Mouse (Mus musculus): ENCODE measurements around the gene Ppp1cc. TPM values are rescaled to one million over a fixed set of nuclear protein-coding genes. Genes with fewer than 3 reads are reported as not detected.
"Not testable (repeated sequence)": the region's sequence is repeated elsewhere in the genome, so short reads cannot be mapped to it uniquely, and the experiment has no call there.

The Ppp1cc gene
- total RNA-seq, 2 experiments from 2014 or later = 169 to 202 TPM

- no peak for DNase-seq (ENCODE audit: low spot score in 2 of 2)
- intact Hi-C loops (cut with DNase I) = loop anchor here (10.0 kb wide), 1 partner anchor 442 kb away; the partner anchor contains the start of gene Atxn2
Observed at GRCm38 (mm10) chr5:122156486-122156885, 1.6 kb upstream of the Ppp1cc start.

GRCm38 (mm10) chr5:122158557-122159515, 758 bp downstream of the Ppp1cc start:
- intact Hi-C loops (cut with DNase I) = loop anchor here (1.0 to 10.0 kb wide), 3 partner anchors 14 to 444 kb away; partner anchors contain the start of gene Atxn2
- no peak for DNase-seq (ENCODE audit: low spot score in 2 of 2)

DNA sequence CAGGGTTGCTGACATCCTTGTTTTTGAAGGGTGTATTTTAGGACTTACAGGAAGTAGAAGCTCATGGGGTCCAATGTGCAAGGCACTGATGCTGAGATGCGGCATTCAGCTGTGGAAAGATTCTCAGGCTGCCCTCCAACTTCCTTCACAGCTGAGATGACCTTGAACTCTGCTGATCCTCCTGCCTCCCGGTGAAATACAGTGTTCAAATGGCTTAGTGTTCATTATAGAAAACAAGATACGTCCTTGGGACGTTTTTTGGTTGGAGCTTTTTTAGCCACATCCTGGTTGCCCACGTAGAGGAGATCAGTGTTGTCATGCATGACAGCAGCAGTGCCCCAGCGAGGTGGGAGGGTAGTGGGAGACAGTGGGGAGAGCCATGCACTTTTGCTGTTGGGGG, 5.1 kb downstream of the Ppp1cc start:
- DNase-seq (ENCODE audit: low spot score in 2 of 2) = no peak
- intact Hi-C loops (cut with DNase I) = no loop called here

DNA sequence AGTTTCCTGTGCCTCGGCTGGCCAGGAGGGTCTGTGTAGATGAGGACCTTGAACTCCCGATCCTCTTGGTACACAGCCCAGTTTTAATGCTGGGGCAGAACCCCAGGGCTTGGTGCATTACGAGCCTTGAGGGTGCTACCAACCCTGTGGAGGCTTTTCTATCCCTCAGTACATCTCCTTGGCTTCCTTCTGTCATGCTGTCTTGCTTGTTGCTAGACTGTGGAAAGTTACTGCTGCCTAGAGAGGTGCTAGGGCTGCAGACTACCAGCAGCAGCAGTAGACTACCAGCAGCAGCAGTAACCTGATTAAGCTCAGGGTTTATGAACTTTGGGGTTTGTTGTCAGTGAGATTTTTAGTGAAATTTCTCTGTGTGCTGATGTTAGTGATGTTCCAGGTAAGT, 5.9 kb downstream of the Ppp1cc start:
- intact Hi-C loops (cut with DNase I) = no loop called here
- DNase-seq (ENCODE audit: low spot score in 2 of 2) = peak in 1 of 2 experiments; percentile 58

- peak; percentile 51 to 88 for DNase-seq (ENCODE audit: low spot score in 2 of 2)
- intact Hi-C loops (cut with DNase I) = no loop called here
Observed at GRCm38 (mm10) chr5:122165233-122165915, 7.3 kb downstream of the Ppp1cc start.

DNA sequence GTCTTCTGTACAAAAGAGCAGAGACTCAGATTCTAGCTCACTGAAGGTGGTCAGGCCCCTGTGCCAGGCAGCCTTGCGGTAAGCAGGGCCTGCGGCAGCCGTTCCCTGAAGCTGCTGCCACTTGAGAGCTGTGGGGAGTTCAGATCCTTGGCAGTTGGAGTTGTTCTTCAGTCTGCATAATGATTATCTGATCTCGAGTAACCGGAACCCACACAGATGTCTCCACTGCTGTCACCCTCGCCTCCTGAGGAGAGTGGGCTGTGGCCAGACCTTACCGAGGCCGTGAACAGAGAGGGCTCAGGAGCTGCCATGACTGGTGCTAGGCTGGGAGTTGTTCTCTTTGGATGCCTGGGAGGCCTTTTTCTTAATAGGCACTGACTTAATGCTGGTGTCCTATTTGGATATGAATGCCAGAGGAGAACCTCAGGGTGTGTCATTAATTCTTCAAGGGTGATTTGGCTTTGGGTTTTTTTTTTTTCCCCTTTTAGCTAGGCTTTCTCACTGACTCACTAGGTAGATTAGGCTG, 8.6 kb downstream of the Ppp1cc start:
- intact Hi-C loops (cut with DNase I) = no loop called here
- no peak for DNase-seq (ENCODE audit: low spot score in 2 of 2)

GRCm38 (mm10) chr5:122168344-122169069, 10.4 kb downstream of the Ppp1cc start:
- no peak for DNase-seq (ENCODE audit: low spot score in 2 of 2)
- intact Hi-C loops (cut with DNase I) = no loop called here

GRCm38 (mm10) chr5:122171058-122171457, 13.0 kb downstream of the Ppp1cc start:
- intact Hi-C loops (cut with DNase I) = no loop called here
- DNase-seq (ENCODE audit: low spot score in 2 of 2) = no peak

GRCm38 (mm10) chr5:122175402-122175801, 17.3 kb downstream of the Ppp1cc start:
- no peak for DNase-seq (ENCODE audit: low spot score in 2 of 2)
- intact Hi-C loops (cut with DNase I) = no loop called here

- intact Hi-C loops (cut with DNase I) = loop anchor here (1.0 kb wide), 1 partner anchor 45 kb away; no protein-coding TSS in a partner anchor
- DNase-seq (ENCODE audit: low spot score in 2 of 2) = no peak
Observed at GRCm38 (mm10) chr5:122175961-122176360, 17.9 kb downstream of the Ppp1cc start.

DNA sequence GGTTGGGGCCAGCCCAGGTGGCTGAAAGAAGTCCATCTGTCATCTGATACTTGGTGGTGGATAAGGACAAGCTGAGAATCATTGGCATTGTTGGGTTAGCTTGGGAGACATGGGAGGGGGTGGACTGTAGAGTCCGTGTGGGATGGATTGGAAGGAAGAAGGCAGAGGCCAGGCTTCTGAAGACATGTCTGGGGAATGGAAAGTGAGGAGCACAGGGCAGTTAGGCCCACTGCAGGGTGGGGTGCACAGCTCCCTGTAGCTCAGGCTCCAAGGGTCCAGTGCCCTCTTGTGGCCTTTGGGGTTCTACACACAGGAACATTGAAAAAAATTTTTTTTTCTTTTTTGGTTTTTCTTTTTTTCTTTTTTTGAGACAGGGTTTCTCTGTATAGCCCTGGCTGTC, 18.3 kb downstream of the Ppp1cc start:
- intact Hi-C loops (cut with DNase I) = loop anchor here (1.0 kb wide), 1 partner anchor 45 kb away; no protein-coding TSS in a partner anchor
- no peak for DNase-seq (ENCODE audit: low spot score in 2 of 2)

- intact Hi-C loops (cut with DNase I) = no loop called here
- DNase-seq (ENCODE audit: low spot score in 2 of 2) = no peak
Observed at GRCm38 (mm10) chr5:122179665-122180064, 21.6 kb downstream of the Ppp1cc start.

DNA sequence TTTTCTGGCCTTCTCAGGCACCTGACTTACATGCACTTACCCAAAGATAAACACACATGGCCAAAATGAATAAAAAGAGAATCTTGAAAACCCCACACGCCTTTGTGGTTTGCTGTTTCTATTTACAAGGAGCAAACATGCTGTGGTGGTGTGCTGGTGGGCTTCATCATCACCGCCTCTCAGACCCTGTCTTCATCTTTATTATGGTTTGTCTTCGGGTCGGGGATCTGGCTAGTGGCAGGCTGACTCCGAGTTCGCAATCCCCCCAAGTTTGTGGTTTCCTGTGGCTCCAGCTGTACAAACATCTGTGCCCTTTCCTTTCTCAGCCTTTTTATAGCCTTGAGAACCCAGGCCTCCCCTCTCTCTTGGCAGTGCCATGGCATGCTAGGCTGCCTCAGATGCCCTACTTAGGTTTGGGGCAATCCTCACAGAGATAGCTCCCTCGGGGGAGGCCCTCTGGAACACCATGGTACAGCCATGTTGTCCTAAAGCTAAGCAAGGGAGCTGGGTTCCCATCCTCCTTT, 26.3 kb downstream of the Ppp1cc start:
- DNase-seq (ENCODE audit: low spot score in 2 of 2) = no peak
- intact Hi-C loops (cut with DNase I) = no loop called here

- intact Hi-C loops (cut with DNase I); DNase-seq (ENCODE audit: low spot score in 2 of 2): not testable (repeated sequence)
Observed at GRCm38 (mm10) chr5:122184858-122185257, 26.8 kb downstream of the Ppp1cc start.

- intact Hi-C loops (cut with DNase I) = no loop called here
- DNase-seq (ENCODE audit: low spot score in 2 of 2) = no peak
Observed at GRCm38 (mm10) chr5:122189115-122189514, 31.0 kb downstream of the Ppp1cc start.

DNA sequence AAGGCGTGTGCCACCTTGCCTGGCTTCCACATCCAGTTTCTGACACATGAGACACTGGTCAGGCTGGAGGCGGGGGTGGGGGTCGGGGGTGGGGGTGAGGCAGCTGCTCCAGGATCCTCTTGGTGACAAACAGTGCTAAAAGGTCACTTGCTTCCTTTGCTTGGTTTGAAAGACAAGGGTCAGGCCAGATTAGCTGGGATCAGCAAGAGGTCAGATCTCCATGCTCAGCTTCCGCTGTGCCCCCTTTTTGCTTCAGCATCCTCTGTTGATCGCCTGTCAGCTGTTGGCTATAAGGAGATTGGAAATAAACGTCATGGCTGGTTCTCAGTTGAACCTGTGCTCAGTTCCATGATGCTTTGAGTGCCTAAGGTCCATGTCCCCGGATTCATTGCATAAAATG, 32.4 kb downstream of the Ppp1cc start:
- DNase-seq (ENCODE audit: low spot score in 2 of 2) = no peak
- intact Hi-C loops (cut with DNase I) = no loop called here

DNA sequence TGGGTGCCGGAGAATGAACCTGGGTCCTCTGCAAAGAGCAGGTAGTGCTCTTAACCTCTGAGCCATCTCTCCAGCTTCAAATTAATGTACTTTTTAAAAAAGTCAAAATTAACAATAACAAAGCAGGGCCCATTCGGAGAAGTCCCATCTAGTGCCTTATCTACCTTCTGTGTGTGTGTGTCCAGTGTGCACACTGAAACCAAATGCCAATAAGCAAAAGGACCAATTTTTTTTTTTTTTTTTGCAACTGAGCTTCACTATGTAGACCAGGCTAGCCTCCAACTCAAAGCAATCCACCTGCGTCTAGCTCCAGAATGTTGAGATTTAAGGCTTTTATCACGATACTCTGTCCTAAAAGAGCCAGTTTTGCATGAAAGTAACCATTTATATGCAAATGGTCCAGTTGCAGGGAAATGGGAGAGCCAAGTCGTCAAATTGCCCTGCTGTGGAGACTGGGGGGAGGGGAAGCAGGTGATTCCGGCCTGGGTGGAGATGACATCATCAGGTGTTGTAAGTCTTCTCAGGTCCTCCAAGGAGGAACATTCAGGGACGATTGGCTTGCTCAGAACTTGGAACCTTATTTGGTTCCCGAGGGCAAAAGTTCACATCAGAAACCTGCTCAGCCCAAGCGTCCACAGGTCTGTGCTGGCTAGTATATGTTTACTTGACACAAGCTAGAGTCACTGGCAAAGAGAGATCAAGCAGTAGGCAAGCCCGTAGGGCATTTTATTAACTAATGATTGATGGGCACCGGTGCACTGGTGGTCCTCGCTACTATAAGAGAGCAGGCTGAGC, 33.4 kb downstream of the Ppp1cc start:
- intact Hi-C loops (cut with DNase I) = no loop called here
- no peak for DNase-seq (ENCODE audit: low spot score in 2 of 2)

DNA sequence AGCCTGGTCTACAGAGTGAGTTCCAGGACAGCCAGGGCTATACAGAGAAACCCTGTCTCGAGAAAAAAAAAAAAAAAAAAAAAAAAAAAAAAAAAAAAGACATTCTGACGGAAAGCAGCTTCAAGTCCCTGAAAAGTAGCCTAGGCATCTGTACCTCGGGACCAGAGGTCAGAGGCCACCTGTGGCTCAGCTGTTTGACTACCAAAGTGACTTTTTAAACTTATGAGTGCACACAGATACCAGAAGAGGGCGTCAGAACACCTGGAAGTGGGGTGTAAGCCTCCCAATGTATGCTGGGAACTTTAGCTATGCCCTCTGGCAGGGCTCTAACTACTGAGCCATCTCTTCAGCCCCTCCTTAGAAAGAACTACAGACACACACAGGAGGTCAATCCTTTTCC, 34.3 kb downstream of the Ppp1cc start:
- intact Hi-C loops (cut with DNase I) = no loop called here
- DNase-seq (ENCODE audit: low spot score in 2 of 2) = no peak

DNA sequence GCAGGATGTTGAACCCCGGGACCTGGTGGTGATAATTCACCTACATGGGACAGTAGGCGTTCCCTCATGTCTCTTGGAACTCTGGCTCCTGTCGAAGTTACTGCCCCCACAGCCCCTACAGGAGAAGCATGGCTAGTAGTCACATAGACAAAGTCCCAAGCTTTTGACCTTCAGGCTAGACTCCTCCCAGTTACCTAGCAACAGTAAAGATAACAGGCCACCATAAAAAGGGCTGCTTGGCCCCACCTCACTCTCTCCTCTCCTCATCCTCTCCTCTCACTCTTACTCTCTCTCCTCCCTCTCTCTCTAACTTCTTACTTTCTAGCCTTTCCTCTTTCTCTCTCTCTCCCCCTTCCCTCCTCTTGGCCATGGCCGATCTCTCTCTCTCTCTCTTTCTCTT, 42.8 kb downstream of the Ppp1cc start:
- no peak for DNase-seq (ENCODE audit: low spot score in 2 of 2)
- intact Hi-C loops (cut with DNase I) = no loop called here

All from left cerebral cortex, postnatal 25 days (tissue).